ENCODE assay signal across 13 mouse cellular contexts in genomic region chr14:77297039-77297438, GRCm38 (mm10).
DNase-seq lines count a peak whose midpoint lies in the region; ATAC-seq and TF ChIP-seq lines count a peak whose summit lies in the region.
"Had no signal": no experiment of that assay in that cellular context is flagged by ENCODE, and none has a peak within 500 bp of the region (broad histone marks: within the 10 kb centered on the region; RNA-seq: fewer than 3 reads in every experiment).

No protein-coding gene starts in this region.

- H3K9me3 ChIP-seq in heart, postnatal 0 days (replicated peaks; ENCODE audit: control insufficient read depth, low read length) = no peaks in the 10 kb centered on the region
- peaks cover 13% of the 10 kb centered on the region; the same call in 1 of the 2 replicates for H3K9me3 ChIP-seq in E14TG2a.4 (ENCODE audit: low read length)
- H3K9me3 ChIP-seq in liver, embryonic 12.5 days (replicated peaks) = no peaks in the 10 kb centered on the region
- H3K9me3 ChIP-seq: embryonic facial prominence, embryonic 12.5 days; hindbrain, embryonic 10.5 days; kidney, embryonic 15.5 days had no signal

- no peaks in the 10 kb centered on the region for H3K36me3 ChIP-seq in heart, postnatal 0 days (replicated peaks; ENCODE audit: control insufficient read depth, insufficient read depth, low read length)
- no peaks in the 10 kb centered on the region for H3K36me3 ChIP-seq in E14TG2a.4 (ENCODE audit: insufficient read depth, low read length)
- H3K36me3 ChIP-seq in liver, embryonic 12.5 days = no peaks in the 10 kb centered on the region
- H3K36me3 ChIP-seq: embryonic facial prominence, embryonic 12.5 days; hindbrain, embryonic 10.5 days; kidney, embryonic 15.5 days had no signal

- no peaks in the 10 kb centered on the region for H3K27me3 ChIP-seq in heart, postnatal 0 days (ENCODE audit: control insufficient read depth, insufficient read depth, low read length)
- H3K27me3 ChIP-seq in E14TG2a.4 (ENCODE audit: insufficient read depth, low read length) = no peaks in the 10 kb centered on the region
- H3K27me3 ChIP-seq in liver, embryonic 12.5 days (replicated peaks) = no peaks in the 10 kb centered on the region
- H3K27me3 ChIP-seq: embryonic facial prominence, embryonic 12.5 days; kidney, embryonic 15.5 days had no signal

- TF ChIP-seq EP300 in heart, postnatal 0 days (IDR thresholded peaks at IDR 0.05; ENCODE audit: low read depth) = no peak

- 54% methylated on average over 4 of the region's 4 CpGs for WGBS in heart, postnatal 0 days
- whole genome bisulfite sequencing in liver, embryonic 12.5 days (ENCODE audit: insufficient replicate concordance) = 71% methylated on average over 4 of the region's 4 CpGs

- no peak overlapping the region for H3K9ac ChIP-seq in heart, postnatal 0 days (replicated peaks; ENCODE audit: low read depth, low read length)
- no peak overlapping the region for H3K9ac ChIP-seq in liver, embryonic 12.5 days
- H3K9ac ChIP-seq: embryonic facial prominence, embryonic 12.5 days; kidney, embryonic 15.5 days had no signal

- peak; percentile 15 for DNase-seq in cerebellum, adult 8-10 months
- DNase-seq in heart, postnatal 0 days (ENCODE audit: low spot score) = no peak
- DNase-seq in heart, postnatal 36 days = no peak
- peak; percentile 45 for DNase-seq in gastrocnemius, postnatal 25 days
- no peak for DNase-seq in embryo, embryonic 11 days
- DNase-seq: thymus, postnatal 14 days had no signal

- no peak for ATAC-seq in cerebellum, adult (ENCODE audit: insufficient number of reproducible peaks, low FRiP score, low TSS enrichment)
- ATAC-seq in heart, postnatal 0 days (ENCODE audit: insufficient read depth, low read depth) = no peak
- ATAC-seq in liver, embryonic 12.5 days = no peak
- ATAC-seq: midbrain, embryonic 16.5 days had no signal

- H3K4me2 ChIP-seq in heart, postnatal 0 days (ENCODE audit: low read depth, low read length) = no peak overlapping the region
- H3K4me2 ChIP-seq in liver, embryonic 12.5 days = no peak overlapping the region
- H3K4me2 ChIP-seq: embryonic facial prominence, embryonic 12.5 days; kidney, embryonic 15.5 days had no signal

- intact Hi-C loops in heart, postnatal 36 days (cut with DNase I) = no loop called here

- peak; percentile 52 for TF ChIP-seq CTCF in heart, postnatal 0 days (IDR thresholded peaks at IDR 0.05; ENCODE audit: low read depth)
- peak; percentile 23 for TF ChIP-seq CTCF in E14TG2a.4 (conservative IDR thresholded peaks at IDR 0.05; ENCODE audit: low read length)

- no peak overlapping the region for H3K4me3 ChIP-seq in heart, postnatal 0 days (ENCODE audit: low read depth, low read length)
- no peak overlapping the region for H3K4me3 ChIP-seq in E14TG2a.4 (replicated peaks; ENCODE audit: low read length)
- H3K4me3 ChIP-seq in liver, embryonic 12.5 days = no peak overlapping the region
- H3K4me3 ChIP-seq: embryonic facial prominence, embryonic 12.5 days; hindbrain, embryonic 10.5 days; kidney, embryonic 15.5 days had no signal

- H3K4me1 ChIP-seq in heart, postnatal 0 days (ENCODE audit: control insufficient read depth, insufficient read depth) = no peaks in the 10 kb centered on the region
- peaks cover 4% of the 10 kb centered on the region; the same call in 1 of the 2 replicates for H3K4me1 ChIP-seq in E14TG2a.4 (replicated peaks; ENCODE audit: low read depth, low read length)
- no peaks in the 10 kb centered on the region for H3K4me1 ChIP-seq in liver, embryonic 12.5 days
- H3K4me1 ChIP-seq: embryonic facial prominence, embryonic 12.5 days; hindbrain, embryonic 10.5 days; kidney, embryonic 15.5 days had no signal

- no peak overlapping the region for H3K27ac ChIP-seq in heart, postnatal 0 days (ENCODE audit: low read depth)
- no peak overlapping the region for H3K27ac ChIP-seq in liver, embryonic 12.5 days
- H3K27ac ChIP-seq: embryonic facial prominence, embryonic 12.5 days; hindbrain, embryonic 10.5 days; kidney, embryonic 15.5 days had no signal

Comparison
In these comparisons a context has a peak if more than half of its experiments do, and no peak if none do; other contexts are left out.
1. DNase-seq: peak in cerebellum, adult 8-10 months (single experiment) and gastrocnemius, postnatal 25 days (single experiment); none in heart, postnatal 0 days (single experiment), heart, postnatal 36 days (0 of 2) and embryo, embryonic 11 days (single experiment).